Mouse (Mus musculus): ENCODE measurements around the gene Stac3.

- TF ChIP-seq HCFC1 (IDR thresholded peaks at IDR 0.05; ENCODE audit: borderline replicate concordance, insufficient read depth, low read length), result no peak
- no peak for TF ChIP-seq ZC3H11A (IDR thresholded peaks at IDR 0.05; ENCODE audit: borderline replicate concordance, low read depth, low read length)
- TF ChIP-seq CHD2 (IDR thresholded peaks at IDR 0.05; ENCODE audit: low read depth, low read length), result no peak
- no peak for TF ChIP-seq MAFK (IDR thresholded peaks at IDR 0.05; ENCODE audit: insufficient read depth, low read depth, low read length)
Measured at GRCm38 (mm10) chr10:127500042-127500441, 1.4 kb upstream of the Stac3 start.
